ENCODE assay signal across 24 mouse cellular contexts in the genomic region with DNA sequence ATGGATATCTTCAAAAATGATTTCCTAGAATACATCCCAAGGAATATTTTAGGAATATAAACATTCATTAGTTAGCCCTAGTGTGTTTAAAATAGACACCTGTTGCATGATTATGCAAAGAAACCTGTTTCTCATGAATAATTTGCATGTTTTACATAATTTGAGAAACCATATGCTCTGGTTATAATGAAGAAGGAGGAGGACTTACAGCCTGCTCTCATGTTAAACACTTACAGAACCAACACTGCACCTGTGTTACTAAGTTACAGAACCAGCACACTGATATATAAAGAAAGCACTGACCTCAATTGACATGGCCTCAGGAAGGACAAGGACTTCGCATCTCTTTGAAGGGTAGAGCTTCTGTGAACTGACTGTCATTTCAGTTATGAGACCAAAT.
DNase-seq lines count a peak whose midpoint lies in the region; ATAC-seq and TF ChIP-seq lines count a peak whose summit lies in the region.
"Had no signal": no experiment of that assay in that cellular context is flagged by ENCODE, and none has a peak within 500 bp of the region (broad histone marks: within the 10 kb centered on the region; RNA-seq: fewer than 3 reads in every experiment).

No protein-coding gene starts in this region.

- 97% methylated on average over 1 of the region's 1 CpGs for WGBS in forebrain, embryonic 13.5 days
- WGBS in forebrain, embryonic 11.5 days, result 93% methylated on average over 1 of the region's 1 CpGs
- 95% methylated on average over 1 of the region's 1 CpGs for WGBS in forebrain, embryonic 15.5 days
- 98% methylated on average over 1 of the region's 1 CpGs for WGBS in forebrain, embryonic 10.5 days
- WGBS in heart, adult 2 months, result 69% methylated on average over 1 of the region's 1 CpGs

- no peaks in the 10 kb centered on the region for H3K27me3 ChIP-seq in forebrain, embryonic 13.5 days
- no peaks in the 10 kb centered on the region for H3K27me3 ChIP-seq in forebrain, embryonic 11.5 days (ENCODE audit: control insufficient read depth, insufficient read depth, low read length)
- no peaks in the 10 kb centered on the region for H3K27me3 ChIP-seq in forebrain, embryonic 15.5 days
- no peaks in the 10 kb centered on the region for H3K27me3 ChIP-seq in forebrain, embryonic 10.5 days (ENCODE audit: poor library complexity, severe bottlenecking)
- no peaks in the 10 kb centered on the region for H3K27me3 ChIP-seq in heart, adult 2 months (ENCODE audit: control insufficient read depth, insufficient read depth, low read length)
- H3K27me3 ChIP-seq: CH12.LX; embryonic facial prominence, embryonic 12.5 days; Patski had no signal

- no peak overlapping the region for H3K9ac ChIP-seq in forebrain, embryonic 13.5 days
- H3K9ac ChIP-seq in forebrain, embryonic 11.5 days (ENCODE audit: low read length), result no peak overlapping the region
- H3K9ac ChIP-seq in forebrain, embryonic 15.5 days (replicated peaks), result no peak overlapping the region
- H3K9ac ChIP-seq in heart, adult 2 months (ENCODE audit: low read depth, low read length), result no peak overlapping the region
- H3K9ac ChIP-seq: embryonic facial prominence, embryonic 12.5 days had no signal

- H3K36me3 ChIP-seq in forebrain, embryonic 13.5 days (ENCODE audit: poor library complexity, severe bottlenecking), result no peaks in the 10 kb centered on the region
- H3K36me3 ChIP-seq in forebrain, embryonic 11.5 days (ENCODE audit: control insufficient read depth, insufficient read depth, low read length), result no peaks in the 10 kb centered on the region
- H3K36me3 ChIP-seq in forebrain, embryonic 15.5 days, result no peaks in the 10 kb centered on the region
- H3K36me3 ChIP-seq in forebrain, embryonic 10.5 days (replicated peaks), result no peaks in the 10 kb centered on the region
- H3K36me3 ChIP-seq in heart, adult 2 months (ENCODE audit: control insufficient read depth, insufficient read depth, low read length), result peaks cover 17% of the 10 kb centered on the region
- H3K36me3 ChIP-seq: embryonic facial prominence, embryonic 10.5 days; embryonic facial prominence, embryonic 12.5 days; G1E had no signal

- intact Hi-C loops in heart, adult 2 months (cut with DNase I), result no loop called here

- no peaks in the 10 kb centered on the region for H3K9me3 ChIP-seq in forebrain, embryonic 13.5 days (replicated peaks)
- H3K9me3 ChIP-seq in forebrain, embryonic 11.5 days (ENCODE audit: control insufficient read depth, low read length), result no peaks in the 10 kb centered on the region
- H3K9me3 ChIP-seq in forebrain, embryonic 15.5 days, result no peaks in the 10 kb centered on the region
- H3K9me3 ChIP-seq in forebrain, embryonic 10.5 days, result no peaks in the 10 kb centered on the region
- H3K9me3 ChIP-seq: embryonic facial prominence, embryonic 10.5 days; embryonic facial prominence, embryonic 12.5 days; G1E had no signal

- no peak for TF ChIP-seq EP300 in heart, adult 2 months (IDR thresholded peaks at IDR 0.05; ENCODE audit: insufficient read depth, low read depth, low read length)

- peak; percentile 65; the same call in 1 of the 2 replicates for ATAC-seq in forebrain, embryonic 13.5 days
- ATAC-seq in forebrain, embryonic 11.5 days (replicated peaks; ENCODE audit: low FRiP score), result no peak
- ATAC-seq in forebrain, embryonic 15.5 days (replicated peaks), result peak; percentile 71
- ATAC-seq: activated CD4-positive, CD25-positive, alpha-beta regulatory T cell, adult 4 months; CD4-positive, CD25-positive, alpha-beta regulatory T cell, adult 4 months; Patski had no signal

- H3K4me1 ChIP-seq in forebrain, embryonic 13.5 days, result peaks cover 8% of the 10 kb centered on the region; the same call in 1 of the 2 replicates
- no peaks in the 10 kb centered on the region for H3K4me1 ChIP-seq in forebrain, embryonic 11.5 days (replicated peaks; ENCODE audit: control insufficient read depth, insufficient read depth, low read length)
- H3K4me1 ChIP-seq in forebrain, embryonic 15.5 days, result no peaks in the 10 kb centered on the region
- peaks cover 11% of the 10 kb centered on the region; the same call in 1 of the 2 replicates for H3K4me1 ChIP-seq in forebrain, embryonic 10.5 days
- H3K4me1 ChIP-seq in heart, adult 2 months (ENCODE audit: control insufficient read depth, insufficient read depth, low read length), result peaks cover 3% of the 10 kb centered on the region; the same call in 1 of the 2 replicates
- H3K4me1 ChIP-seq: embryonic facial prominence, embryonic 10.5 days; embryonic facial prominence, embryonic 12.5 days had no signal

- no peak overlapping the region for H3K4me2 ChIP-seq in forebrain, embryonic 13.5 days
- no peak overlapping the region for H3K4me2 ChIP-seq in forebrain, embryonic 11.5 days (ENCODE audit: low read depth, low read length, severe bottlenecking)
- H3K4me2 ChIP-seq in forebrain, embryonic 15.5 days (replicated peaks), result no peak overlapping the region
- H3K4me2 ChIP-seq: embryonic facial prominence, embryonic 12.5 days had no signal

- H3K27ac ChIP-seq in forebrain, embryonic 13.5 days, result no peak overlapping the region
- H3K27ac ChIP-seq in forebrain, embryonic 11.5 days (ENCODE audit: low read depth, low read length), result no peak overlapping the region
- no peak overlapping the region for H3K27ac ChIP-seq in forebrain, embryonic 15.5 days (replicated peaks)
- no peak overlapping the region for H3K27ac ChIP-seq in forebrain, embryonic 10.5 days
- H3K27ac ChIP-seq in heart, adult 2 months, result no peak overlapping the region
- H3K27ac ChIP-seq: embryonic facial prominence, embryonic 10.5 days; embryonic facial prominence, embryonic 12.5 days had no signal

- no peak overlapping the region for H3K4me3 ChIP-seq in forebrain, embryonic 13.5 days
- H3K4me3 ChIP-seq in forebrain, embryonic 11.5 days (ENCODE audit: low read depth, low read length), result no peak overlapping the region
- no peak overlapping the region for H3K4me3 ChIP-seq in forebrain, embryonic 15.5 days
- H3K4me3 ChIP-seq in forebrain, embryonic 10.5 days, result no peak overlapping the region
- H3K4me3 ChIP-seq in heart, adult 2 months, result no peak overlapping the region
- H3K4me3 ChIP-seq: embryonic facial prominence, embryonic 10.5 days; embryonic facial prominence, embryonic 12.5 days had no signal

- TF ChIP-seq CTCF in heart, adult 2 months (IDR thresholded peaks at IDR 0.05), result no peak

- H3K79me2 ChIP-seq in heart, adult 2 months (replicated peaks; ENCODE audit: control insufficient read depth, insufficient read depth, low read length), result no peaks in the 10 kb centered on the region

- no peak for DNase-seq in forebrain, embryonic 11.5 days (ENCODE audit: low spot score)
- DNase-seq in forebrain, embryonic 10.5 days (ENCODE audit: extremely low spot score, low spot score), result no peak
- DNase-seq in heart, adult 11 months, result peak; percentile 16
- DNase-seq in heart, adult 2 months, result no peak
- peak; percentile 34 for DNase-seq in telencephalon, adult 2 months (ENCODE audit: low read depth, low spot score)
- DNase-seq in layer of hippocampus, adult 8-10 months (ENCODE audit: low spot score in 2 of 2), result no peak
- DNase-seq: adrenal gland, adult 8-10 months; adrenal gland, postnatal 14 days; adrenal gland, postnatal 36 days; B cell, adult 2 months; cerebellum, adult 11-12 months; cerebellum, adult 2 months; cerebellum, adult 9-10 months; cerebellum, postnatal 10 days; cerebellum, postnatal 25 days had no signal

- no peak for TF ChIP-seq POLR2A in heart, adult 2 months (IDR thresholded peaks at IDR 0.05; ENCODE audit: insufficient read depth, low read depth, low read length)

Comparison
In these comparisons a context has a peak if more than half of its experiments do, and no peak if none do; other contexts are left out.
1. DNase-seq: peak in heart, adult 11 months (single experiment) and telencephalon, adult 2 months (single experiment); none in forebrain, embryonic 11.5 days (single experiment), forebrain, embryonic 10.5 days (single experiment), heart, adult 2 months (0 of 2) and layer of hippocampus, adult 8-10 months (0 of 2).